Mouse (Mus musculus) lung, postnatal 4 days (tissue): ENCODE measurements at regions not wholly inside any gene's neighbourhood (a gene's known extent, or its start where the extent isn't known, plus 50 kb on each side); places are given as distances from the start of the nearest gene placed in this dataset.

Source experiments
- DNase-seq, 2 experiments: peaks; one replicate each; pipeline ENCODE4 v3.0.0; 2021

GRCm38 (mm10) chr9:85136715-85137582 lies 175.6 kb upstream of the Gm11114 start:
- DNase-seq, result no peak

- no peak for DNase-seq
These were observed 172.7 kb upstream of the Gm11114 start for GRCm38 (mm10) chr9:85139891-85140290.

GRCm38 (mm10) chr9:85144363-85144762 lies 168.2 kb upstream of the Gm11114 start:
- DNase-seq, result no peak

GRCm38 (mm10) chr9:85165632-85166031 lies 146.9 kb upstream of the Gm11114 start:
- DNase-seq, result no peak

GRCm38 (mm10) chr9:85167243-85167642 lies 145.3 kb upstream of the Gm11114 start:
- DNase-seq, result no peak

- DNase-seq, result no peak
These were observed 138.1 kb upstream of the Gm11114 start for GRCm38 (mm10) chr9:85174431-85174830.

- DNase-seq, result no peak
These were observed 111.4 kb upstream of the Gm11114 start for GRCm38 (mm10) chr9:85201202-85201601.

- DNase-seq, result no peak
These were observed 87.7 kb upstream of the Gm11114 start for GRCm38 (mm10) chr9:85224870-85225269.
